Mouse (Mus musculus) forebrain, embryonic 10.5 days (tissue): Measurements from ENCODE around the gene Ccdc191. TPM values are rescaled to one million over a fixed set of nuclear protein-coding genes. Genes with fewer than 3 reads are reported as not detected.
A peak's percentile ranks its signal among the peaks of the same experiment; 100 is the strongest.

Experiments used
- DNase-seq: peaks from one replicate; pipeline ENCODE4 v3.0.0-alpha.2; 2017; ENCODE audit warnings: low spot score; ENCODE audit errors: extremely low spot score
- H3K27ac ChIP-seq: fragments of 300-500 bp; sonication (generic); 2 replicates; pipeline ENCODE4 v1.5.1; 2016; ENCODE audit warnings: mild to moderate bottlenecking
- H3K27me3 ChIP-seq: fragments of 300-500 bp; sonication (generic); 2 replicates; pipeline ENCODE4 v1.6.1; 2016; ENCODE audit warnings: mild to moderate bottlenecking; ENCODE audit not compliant: poor library complexity, severe bottlenecking
- H3K36me3 ChIP-seq: fragments of 300-500 bp; sonication (generic); replicated peaks from 2 replicates; pipeline ENCODE4 v1.6.1; 2016; ENCODE audit warnings: mild to moderate bottlenecking, moderate library complexity
- H3K4me1 ChIP-seq: fragments of 300-500 bp; sonication (generic); 2 replicates; pipeline ENCODE4 v1.6.1; 2016
- H3K4me3 ChIP-seq: fragments of 300-500 bp; sonication (generic); 2 replicates; pipeline ENCODE4 v1.5.1; 2016; ENCODE audit warnings: mild to moderate bottlenecking, moderate library complexity
- H3K9me3 ChIP-seq: fragments of 300-500 bp; sonication (generic); 2 replicates; pipeline ENCODE4 v1.6.1; 2016; ENCODE audit warnings: mild to moderate bottlenecking, moderate library complexity
- WGBS: fragments of 180-500 bp; shearing (Covaris S2); methylation state at CpG from one replicate; pipeline ENCODE4 v1.1.7; 2016; 5-methylcytosine and 5-hydroxymethylcytosine counted together
- polyA plus RNA-seq: library from polyadenylated mRNA; unstranded; fragments of >200 nt; fragmentation: Nextera tagmentation; extraction: Ambion mirVana; gene quantifications from 2 replicates; pipeline ENCODE4 v1.2.1, GENCODE M21; 2016

Ccdc191 gene
- polyA plus RNA-seq, 1 experiment from 2014 or later: 17.0 TPM

GRCm38 (mm10) chr16:43971741-43972140, 82.1 kb downstream of the Ccdc191 start:
- no peaks in the 10 kb centered on the region for H3K36me3 ChIP-seq
- WGBS: 94% methylated on average over 9 of the region's 9 CpGs

GRCm38 (mm10) chr16:43972391-43972790, 82.8 kb downstream of the Ccdc191 start:
- Histone ChIP-seq H3K27me3 (peaks cover 7% of the 10 kb centered on the region), H3K27ac (no peak overlapping the region), H3K9me3 (no peaks in the 10 kb centered on the region), H3K36me3 (no peaks in the 10 kb centered on the region), H3K4me1 (peaks cover 11% of the 10 kb centered on the region; the same call in 1 of the 2 replicates), H3K4me3 (no peak overlapping the region)
- WGBS: 85% methylated on average over 2 of the region's 2 CpGs
- no peak for DNase-seq

More at GRCm38 (mm10) chr16:43971741-43972140, 82.1 kb downstream of the Ccdc191 start:
- no peak overlapping the region for H3K27ac ChIP-seq
- no peaks in the 10 kb centered on the region for H3K9me3 ChIP-seq
- H3K4me3 ChIP-seq: no peak overlapping the region
- 0 out of 2 replicates have a peak, but pooled peaks cover 4% of the 10 kb centered on the region for H3K27me3 ChIP-seq
- H3K4me1 ChIP-seq: peaks cover 11% of the 10 kb centered on the region; the same call in 1 of the 2 replicates
- DNase-seq: no peak

GRCm38 (mm10) chr16:43973147-43973546, 83.5 kb downstream of the Ccdc191 start:
- no peak for DNase-seq
- peaks cover 14% of the 10 kb centered on the region for H3K27me3 ChIP-seq
- H3K9me3 ChIP-seq: no peaks in the 10 kb centered on the region
- no peak overlapping the region for H3K4me3 ChIP-seq
- no peak overlapping the region for H3K27ac ChIP-seq
- 94% methylated on average over 11 of the region's 11 CpGs for WGBS
- peaks cover 11% of the 10 kb centered on the region; the same call in 1 of the 2 replicates for H3K4me1 ChIP-seq
- H3K36me3 ChIP-seq: no peaks in the 10 kb centered on the region

GRCm38 (mm10) chr16:43973606-43974220, 84.1 kb downstream of the Ccdc191 start:
- no peak overlapping the region for H3K4me3 ChIP-seq
- no peaks in the 10 kb centered on the region for H3K9me3 ChIP-seq
- peaks cover 11% of the 10 kb centered on the region; the same call in 1 of the 2 replicates for H3K4me1 ChIP-seq
- no peak for DNase-seq
- WGBS: 88% methylated on average over 22 of the region's 22 CpGs
- no peak overlapping the region for H3K27ac ChIP-seq
- H3K36me3 ChIP-seq: no peaks in the 10 kb centered on the region
- H3K27me3 ChIP-seq: peaks cover 20% of the 10 kb centered on the region

- Histone ChIP-seq H3K27ac (peak overlapping the region; percentile 71; the same call in 1 of the 2 replicates), H3K4me1 (peaks cover 27% of the 10 kb centered on the region), H3K27me3 (peaks cover 51% of the 10 kb centered on the region), H3K36me3 (no peaks in the 10 kb centered on the region), H3K4me3 (peak overlapping the region; percentile 82), H3K9me3 (no peaks in the 10 kb centered on the region)
- WGBS: 19% methylated on average over 7 of the region's 7 CpGs
- DNase-seq: no peak
Measured at GRCm38 (mm10) chr16:43979010-43979327, 89.4 kb downstream of the Ccdc191 start.

- Histone ChIP-seq H3K9me3 (no peaks in the 10 kb centered on the region), H3K27ac (peak within 1 kb of the TSS; percentile 71), H3K4me1 (peaks cover 23% of the 10 kb centered on the region), H3K36me3 (no peaks in the 10 kb centered on the region), H3K27me3 (peaks cover 51% of the 10 kb centered on the region), H3K4me3 (peak within 1 kb of the TSS; percentile 82)
- peak; percentile 37 for DNase-seq
- under 1% methylated on average over 99 of the region's 103 CpGs for WGBS
Measured at GRCm38 (mm10) chr16:43979328-43980109, 89.9 kb downstream of the Ccdc191 start, which contains the start of gene Zdhhc23. Gene Zdhhc23, minus strand, starts transcription at chr16:43979791.

GRCm38 (mm10) chr16:43980110-43980609, 90.6 kb downstream of the Ccdc191 start:
- H3K4me1 ChIP-seq: peaks cover 21% of the 10 kb centered on the region
- DNase-seq: peak; percentile 39
- WGBS: 32% methylated on average over 9 of the region's 9 CpGs
- H3K36me3 ChIP-seq: no peaks in the 10 kb centered on the region
- H3K27me3 ChIP-seq: peaks cover 51% of the 10 kb centered on the region
- H3K9me3 ChIP-seq: no peaks in the 10 kb centered on the region
- H3K4me3 ChIP-seq: peak overlapping the region; percentile 82
- peak overlapping the region; percentile 71 for H3K27ac ChIP-seq

- DNase-seq: no peak
- Histone ChIP-seq H3K4me1 (peaks cover 7% of the 10 kb centered on the region; the same call in 1 of the 2 replicates), H3K27me3 (peaks cover 5% of the 10 kb centered on the region), H3K27ac (no peak overlapping the region), H3K9me3 (no peaks in the 10 kb centered on the region), H3K4me3 (no peak overlapping the region), H3K36me3 (no peaks in the 10 kb centered on the region)
- 91% methylated on average over 4 of the region's 4 CpGs for WGBS
Measured at GRCm38 (mm10) chr16:43986299-43986698, 96.7 kb downstream of the Ccdc191 start.

GRCm38 (mm10) chr16:43994623-43995022, 105.0 kb downstream of the Ccdc191 start:
- no peak for DNase-seq
- 93% methylated on average over 3 of the region's 3 CpGs for WGBS
- H3K27me3 ChIP-seq: no peaks in the 10 kb centered on the region
- H3K27ac ChIP-seq: no peak overlapping the region
- no peaks in the 10 kb centered on the region for H3K4me1 ChIP-seq
- no peaks in the 10 kb centered on the region for H3K9me3 ChIP-seq
- H3K4me3 ChIP-seq: no peak overlapping the region
- H3K36me3 ChIP-seq: no peaks in the 10 kb centered on the region

GRCm38 (mm10) chr16:43999111-43999510, 109.5 kb downstream of the Ccdc191 start:
- Histone ChIP-seq H3K27ac (no peak overlapping the region), H3K27me3 (no peaks in the 10 kb centered on the region), H3K4me3 (no peak overlapping the region), H3K4me1 (no peaks in the 10 kb centered on the region), H3K9me3 (no peaks in the 10 kb centered on the region), H3K36me3 (no peaks in the 10 kb centered on the region)
- 90% methylated on average over 8 of the region's 8 CpGs for WGBS
- no peak for DNase-seq

- Histone ChIP-seq H3K36me3 (no peaks in the 10 kb centered on the region), H3K27ac (no peak overlapping the region), H3K27me3 (no peaks in the 10 kb centered on the region), H3K4me3 (no peak overlapping the region), H3K9me3 (no peaks in the 10 kb centered on the region), H3K4me1 (no peaks in the 10 kb centered on the region)
- DNase-seq: no peak
- WGBS: 82% methylated on average over 5 of the region's 5 CpGs
Measured at GRCm38 (mm10) chr16:43999541-43999940, 109.9 kb downstream of the Ccdc191 start.

- DNase-seq: no peak
Measured at GRCm38 (mm10) chr16:44002086-44002485, 112.5 kb downstream of the Ccdc191 start.

GRCm38 (mm10) chr16:44011010-44011409, 121.4 kb downstream of the Ccdc191 start:
- H3K27me3 ChIP-seq: no peaks in the 10 kb centered on the region
- DNase-seq: no peak
- WGBS: 71% methylated on average over 5 of the region's 5 CpGs
- no peaks in the 10 kb centered on the region for H3K9me3 ChIP-seq
- no peak overlapping the region for H3K4me3 ChIP-seq
- H3K27ac ChIP-seq: no peak overlapping the region
- no peaks in the 10 kb centered on the region for H3K4me1 ChIP-seq
- no peaks in the 10 kb centered on the region for H3K36me3 ChIP-seq

More at GRCm38 (mm10) chr16:44002086-44002485, 112.5 kb downstream of the Ccdc191 start:
- H3K27ac ChIP-seq: no peak overlapping the region
- H3K36me3 ChIP-seq: no peaks in the 10 kb centered on the region
- H3K9me3 ChIP-seq: no peaks in the 10 kb centered on the region
- no peak overlapping the region for H3K4me3 ChIP-seq
- no peaks in the 10 kb centered on the region for H3K27me3 ChIP-seq
- H3K4me1 ChIP-seq: no peaks in the 10 kb centered on the region
- WGBS: 73% methylated on average over 5 of the region's 5 CpGs
